Mouse (Mus musculus): ENCODE measurements around the gene Cd81.

- TF ChIP-seq CTCF (IDR thresholded peaks at IDR 0.05; ENCODE audit: control insufficient read depth, insufficient read depth, insufficient read length) = peak; percentile 12
- no peak for TF ChIP-seq MAX (IDR thresholded peaks at IDR 0.05)
- TF ChIP-seq USF1 (IDR thresholded peaks at IDR 0.05; ENCODE audit: low read depth) = no peak
- TF ChIP-seq CEBPB (IDR thresholded peaks at IDR 0.05; ENCODE audit: low read depth) = no peak
Observed at GRCm38 (mm10) chr7:143053008-143053899, 715 bp downstream of the Cd81 start.

Measured in C2C12 (cell line).